Mouse (Mus musculus): ENCODE measurements around the gene Paox. TPM values are rescaled to one million over a fixed set of nuclear protein-coding genes. Genes with fewer than 3 reads are reported as not detected.

Gene Paox
- polyA plus RNA-seq, 1 experiment from 2014 or later: 20.4 TPM

DNA sequence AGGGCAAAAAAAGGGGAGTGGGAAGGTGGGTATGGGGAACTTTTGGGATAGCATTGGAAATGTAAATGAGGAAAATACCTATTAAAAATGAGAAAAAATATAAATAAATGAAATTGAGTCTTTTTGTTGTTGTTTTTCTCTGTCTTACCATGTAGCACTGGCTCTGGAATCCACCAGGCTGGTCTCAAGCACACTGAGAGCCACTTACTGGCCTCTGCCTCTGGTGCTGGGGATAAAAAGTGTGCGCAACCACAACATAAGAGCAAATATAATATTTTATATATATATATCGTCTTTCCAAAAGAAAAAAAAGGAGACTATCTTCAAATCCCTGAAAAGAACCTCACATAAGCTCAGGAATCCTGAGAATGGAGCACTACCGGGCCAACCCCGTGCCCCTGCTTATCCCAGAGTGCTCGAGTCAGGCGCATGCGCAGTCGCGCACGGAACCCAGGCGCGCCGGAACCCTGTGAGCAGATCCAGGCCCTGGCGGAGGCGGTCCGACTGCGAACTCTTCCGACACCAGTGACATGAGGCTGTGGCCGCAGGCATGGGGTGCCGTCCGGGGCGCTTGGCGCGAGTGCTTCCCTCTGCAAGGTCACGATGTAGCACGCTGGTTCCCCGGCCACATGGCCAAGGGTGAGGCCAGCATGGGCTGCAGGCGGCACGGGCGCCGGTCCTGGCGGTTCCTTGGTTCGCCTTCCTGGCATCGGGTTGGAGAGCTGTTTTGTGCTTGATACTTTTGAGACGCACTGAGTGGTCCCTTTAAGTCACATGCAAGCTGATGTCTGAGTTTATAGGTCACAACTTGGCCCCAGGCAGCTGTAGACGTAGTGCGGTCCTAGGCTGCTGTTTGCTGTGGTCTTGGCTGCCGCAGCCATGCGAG lies 21.8 kb downstream of the Paox start, which contains the start of gene Mtg1:
Gene Mtg1, plus strand, starts transcription at position 430 of the 886 bp plus-strand sequence.
- peaks cover 5% of the 10 kb centered on the region; the same call in 1 of the 2 replicates for H3K4me1 ChIP-seq (replicated peaks)
- peak within 1 kb of the TSS; percentile 91 for H3K4me2 ChIP-seq
- no peaks in the 10 kb centered on the region for H3K27me3 ChIP-seq
- H3K27ac ChIP-seq: peak within 1 kb of the TSS; percentile 78
- peaks cover 16% of the 10 kb centered on the region; the same call in 1 of the 2 replicates for H3K36me3 ChIP-seq
- ATAC-seq (ENCODE audit: insufficient number of reproducible peaks, insufficient read depth, low FRiP score, low TSS enrichment, low read depth): peak; percentile 93
- H3K9me3 ChIP-seq: no peaks in the 10 kb centered on the region
- H3K4me3 ChIP-seq (replicated peaks): peak within 1 kb of the TSS; percentile 82
- WGBS: 2% methylated on average over 39 of the region's 39 CpGs
- peak within 1 kb of the TSS; percentile 81 for H3K9ac ChIP-seq (replicated peaks)

DNA sequence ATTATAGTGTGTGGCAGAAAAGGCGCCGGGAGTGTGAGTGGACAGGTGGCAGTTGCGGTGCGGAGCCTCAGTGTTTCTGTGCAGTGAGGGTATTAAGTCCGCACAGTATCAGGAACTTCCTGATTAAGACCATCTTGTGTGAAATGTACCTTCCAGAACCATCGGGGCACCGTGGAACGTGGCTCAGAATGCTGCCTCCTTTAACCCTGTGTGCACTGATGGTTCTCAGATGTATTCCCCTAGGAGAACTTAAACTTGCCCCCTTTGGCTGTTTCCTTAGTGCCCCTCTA lies 22.4 kb downstream of the Paox start:
- H3K4me2 ChIP-seq: peak overlapping the region; percentile 91
- 2% methylated on average over 8 of the region's 8 CpGs for WGBS
- no peak for ATAC-seq (ENCODE audit: insufficient number of reproducible peaks, insufficient read depth, low FRiP score, low TSS enrichment, low read depth)
- peak overlapping the region; percentile 82 for H3K4me3 ChIP-seq (replicated peaks)
- peaks cover 16% of the 10 kb centered on the region; the same call in 1 of the 2 replicates for H3K36me3 ChIP-seq
- no peaks in the 10 kb centered on the region for H3K27me3 ChIP-seq
- peaks cover 5% of the 10 kb centered on the region; the same call in 1 of the 2 replicates for H3K4me1 ChIP-seq (replicated peaks)
- H3K27ac ChIP-seq: peak overlapping the region; percentile 78
- H3K9ac ChIP-seq (replicated peaks): peak overlapping the region; percentile 81
- H3K9me3 ChIP-seq: no peaks in the 10 kb centered on the region

DNA sequence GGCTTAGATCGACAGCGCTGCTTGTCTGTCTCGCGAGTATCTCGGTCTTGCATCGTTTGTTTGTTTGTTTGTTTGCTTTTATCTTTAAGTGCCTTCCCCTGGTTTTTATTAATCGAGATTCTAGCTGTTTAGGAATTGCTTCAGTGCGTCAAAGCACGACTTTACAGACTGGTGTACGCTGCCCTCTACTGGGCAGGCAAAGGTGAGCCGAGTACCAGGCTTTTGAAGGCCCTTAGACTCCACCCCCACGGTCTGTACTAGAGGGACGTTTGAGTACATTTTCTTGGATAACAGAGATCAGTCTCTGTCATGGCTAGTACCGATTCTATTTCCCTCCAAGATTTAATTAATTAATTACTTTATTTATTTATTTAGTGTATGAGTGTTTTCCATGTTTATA lies 25.8 kb downstream of the Paox start:
- H3K9ac ChIP-seq (replicated peaks): no peak overlapping the region
- peaks cover 5% of the 10 kb centered on the region; the same call in 1 of the 2 replicates for H3K4me1 ChIP-seq (replicated peaks)
- H3K27ac ChIP-seq: no peak overlapping the region
- H3K36me3 ChIP-seq: no peaks in the 10 kb centered on the region
- H3K27me3 ChIP-seq: no peaks in the 10 kb centered on the region
- H3K4me3 ChIP-seq (replicated peaks): no peak overlapping the region
- WGBS: 8% methylated on average over 14 of the region's 14 CpGs
- no peak overlapping the region for H3K4me2 ChIP-seq
- H3K9me3 ChIP-seq: no peaks in the 10 kb centered on the region
- no peak for ATAC-seq (ENCODE audit: insufficient number of reproducible peaks, insufficient read depth, low FRiP score, low TSS enrichment, low read depth)

DNA sequence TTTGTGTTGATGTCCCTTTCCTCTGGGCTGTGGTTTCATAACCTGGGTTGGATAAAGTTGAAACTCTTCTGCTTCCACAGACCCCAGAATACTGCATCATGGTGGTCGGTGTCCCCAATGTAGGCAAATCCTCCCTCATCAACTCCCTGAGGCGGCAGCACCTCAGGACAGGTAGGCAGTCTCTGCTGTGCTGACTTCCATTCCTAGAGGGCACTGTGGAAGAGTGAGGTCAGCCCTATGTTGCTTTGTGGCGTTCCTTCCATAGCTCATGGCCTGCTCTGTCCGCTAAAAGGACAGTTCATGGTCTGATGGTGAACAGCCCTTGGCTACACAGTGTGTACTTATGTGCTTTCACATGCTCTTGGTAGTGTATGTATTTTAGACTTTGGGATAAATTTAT lies 29.0 kb downstream of the Paox start:
- no peak overlapping the region for H3K9ac ChIP-seq (replicated peaks)
- no peaks in the 10 kb centered on the region for H3K9me3 ChIP-seq
- ATAC-seq (ENCODE audit: insufficient number of reproducible peaks, insufficient read depth, low FRiP score, low TSS enrichment, low read depth): no peak
- peaks cover 9% of the 10 kb centered on the region; the same call in 1 of the 2 replicates for H3K36me3 ChIP-seq
- H3K27me3 ChIP-seq: no peaks in the 10 kb centered on the region
- H3K4me3 ChIP-seq (replicated peaks): no peak overlapping the region
- whole genome bisulfite sequencing: 81% methylated on average over 4 of the region's 4 CpGs
- H3K27ac ChIP-seq: no peak overlapping the region
- H3K4me1 ChIP-seq (replicated peaks): no peaks in the 10 kb centered on the region
- H3K4me2 ChIP-seq: no peak overlapping the region

DNA sequence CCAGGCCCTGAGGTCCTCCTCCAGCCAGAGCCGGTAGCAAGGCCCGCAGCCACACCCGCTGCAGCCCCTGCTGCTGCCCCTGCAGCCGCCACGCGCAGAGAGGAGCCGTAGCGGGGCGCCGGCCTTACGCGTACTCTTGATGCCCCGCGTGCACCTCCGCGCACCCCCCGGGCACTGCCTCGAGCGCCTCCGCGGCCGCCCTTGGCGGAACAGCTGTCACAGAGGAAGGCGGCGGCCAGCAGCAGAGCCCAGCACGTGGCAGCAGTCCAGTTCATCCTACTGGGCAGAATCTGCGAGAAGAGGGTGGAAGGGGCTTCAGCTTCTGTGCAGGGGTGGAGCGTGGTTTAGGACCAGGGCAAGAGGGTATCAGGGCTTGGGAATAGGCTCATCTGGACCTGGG lies 37.8 kb downstream of the Paox start:
- Histone ChIP-seq H3K27me3 (peaks cover 64% of the 10 kb centered on the region), H3K36me3 (peaks cover 3% of the 10 kb centered on the region; the same call in 1 of the 2 replicates), H3K9ac (replicated peaks) (peak overlapping the region; percentile 53; the same call in 1 of the 2 replicates), H3K27ac (no peak overlapping the region), H3K9me3 (no peaks in the 10 kb centered on the region), H3K4me2 (peak overlapping the region; percentile 54), H3K4me1 (replicated peaks) (peaks cover 14% of the 10 kb centered on the region), H3K4me3 (replicated peaks) (peak overlapping the region; percentile 31)
- WGBS: 5% methylated on average over 28 of the region's 28 CpGs
- no peak for ATAC-seq (ENCODE audit: insufficient number of reproducible peaks, insufficient read depth, low FRiP score, low TSS enrichment, low read depth)

DNA sequence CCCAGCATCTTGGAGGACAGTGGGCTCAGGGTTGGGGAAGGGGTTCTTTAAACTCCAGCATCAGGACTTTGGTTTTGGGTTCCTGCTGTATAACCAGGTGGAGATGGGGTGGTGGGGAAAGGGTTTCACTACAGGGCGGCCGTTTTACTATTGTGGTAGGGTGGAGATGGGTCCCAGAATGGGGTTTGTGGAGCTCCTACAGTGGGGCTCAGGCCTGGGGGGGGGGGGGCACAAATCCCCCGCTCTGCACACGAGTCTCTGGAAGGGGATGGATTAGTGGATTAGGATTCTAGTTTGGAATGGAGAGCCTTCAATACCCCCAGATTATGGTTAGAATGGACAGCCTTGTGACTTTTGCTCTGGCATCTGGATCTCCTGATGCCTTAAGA lies 38.2 kb downstream of the Paox start:
- Histone ChIP-seq H3K4me1 (replicated peaks) (peaks cover 14% of the 10 kb centered on the region), H3K4me3 (replicated peaks) (peak overlapping the region; percentile 31), H3K27ac (no peak overlapping the region), H3K36me3 (peaks cover 3% of the 10 kb centered on the region; the same call in 1 of the 2 replicates), H3K9me3 (no peaks in the 10 kb centered on the region), H3K9ac (replicated peaks) (peak overlapping the region; percentile 53; the same call in 1 of the 2 replicates), H3K4me2 (peak overlapping the region; percentile 49), H3K27me3 (peaks cover 68% of the 10 kb centered on the region)
- WGBS: 22% methylated on average over 4 of the region's 4 CpGs
- no peak for ATAC-seq (ENCODE audit: insufficient number of reproducible peaks, insufficient read depth, low FRiP score, low TSS enrichment, low read depth)

DNA sequence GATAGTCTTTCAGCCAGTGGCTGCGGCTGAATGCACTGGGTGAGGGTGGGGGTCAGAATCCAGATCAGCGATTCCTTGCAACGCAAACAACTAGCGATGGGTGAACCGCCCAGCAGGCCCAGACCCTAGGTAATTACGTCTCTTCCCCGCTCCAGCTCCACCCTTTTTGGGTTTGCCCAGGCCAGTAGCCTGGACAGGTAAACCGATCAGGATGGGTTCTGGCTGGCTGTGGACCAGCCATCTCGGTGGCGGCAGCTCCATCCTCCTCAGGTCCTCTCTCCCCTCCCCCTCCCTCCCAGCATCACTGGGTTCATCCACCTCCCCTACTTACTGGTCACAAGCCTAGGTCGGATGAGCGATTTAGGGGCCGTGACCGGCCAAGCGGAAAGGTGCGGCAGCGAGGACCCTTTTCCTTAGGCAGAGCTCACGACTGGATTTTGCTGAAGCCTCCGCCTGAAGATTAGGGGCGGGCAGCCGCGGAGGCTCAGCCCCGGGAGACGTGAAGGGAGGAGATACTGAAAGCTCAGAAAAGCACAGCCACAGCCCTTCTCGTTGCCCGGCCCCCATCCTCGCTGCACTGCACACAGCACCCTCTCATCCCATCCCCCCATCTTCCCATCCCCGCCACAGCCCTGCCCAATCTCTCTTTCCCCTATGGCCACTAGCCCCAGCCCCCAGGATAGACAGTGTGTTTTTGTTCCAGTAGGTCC lies 38.8 kb downstream of the Paox start, which contains the start of gene Sprn:
Gene Sprn, minus strand, starts transcription at position 660 of the 710 bp plus-strand sequence.
- H3K4me2 ChIP-seq: peak within 1 kb of the TSS; percentile 49
- peak; percentile 23; the same call in 1 of the 2 replicates for ATAC-seq (ENCODE audit: insufficient number of reproducible peaks, insufficient read depth, low FRiP score, low TSS enrichment, low read depth)
- H3K4me3 ChIP-seq (replicated peaks): peak within 1 kb of the TSS; percentile 31
- H3K36me3 ChIP-seq: peaks cover 3% of the 10 kb centered on the region; the same call in 1 of the 2 replicates
- peaks cover 68% of the 10 kb centered on the region for H3K27me3 ChIP-seq
- peak within 1 kb of the TSS; percentile 53; the same call in 1 of the 2 replicates for H3K9ac ChIP-seq (replicated peaks)
- H3K4me1 ChIP-seq (replicated peaks): peaks cover 14% of the 10 kb centered on the region
- WGBS: 2% methylated on average over 28 of the region's 28 CpGs
- no peak within 1 kb of the TSS for H3K27ac ChIP-seq
- no peaks in the 10 kb centered on the region for H3K9me3 ChIP-seq

DNA sequence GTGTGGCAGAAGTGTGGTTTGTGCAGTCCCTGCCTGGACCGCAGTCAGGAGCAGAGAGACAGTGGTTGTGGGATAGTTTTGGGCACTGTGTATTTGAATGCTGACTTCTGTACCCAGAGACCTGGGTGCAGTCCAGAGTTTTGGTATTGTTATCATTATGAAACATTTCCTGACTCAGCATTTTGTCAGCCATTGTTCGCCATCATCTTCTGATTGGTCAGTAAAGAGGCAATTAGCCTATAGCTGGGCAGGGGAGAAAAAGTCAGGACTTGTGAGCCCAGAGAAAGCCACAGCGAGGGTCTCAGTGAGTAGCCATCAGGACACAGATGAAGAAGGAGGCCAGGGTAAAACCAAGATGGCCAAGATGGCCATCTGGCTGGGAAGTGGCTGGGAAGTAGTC lies 44.8 kb downstream of the Paox start:
- no peak for ATAC-seq (ENCODE audit: insufficient number of reproducible peaks, insufficient read depth, low FRiP score, low TSS enrichment, low read depth)
- H3K27me3 ChIP-seq: peaks cover 29% of the 10 kb centered on the region
- WGBS: 86% methylated on average over 3 of the region's 3 CpGs
- no peaks in the 10 kb centered on the region for H3K9me3 ChIP-seq
- H3K36me3 ChIP-seq: no peaks in the 10 kb centered on the region
- no peak overlapping the region for H3K27ac ChIP-seq
- H3K9ac ChIP-seq (replicated peaks): no peak overlapping the region
- no peak overlapping the region for H3K4me3 ChIP-seq (replicated peaks)
- no peaks in the 10 kb centered on the region for H3K4me1 ChIP-seq (replicated peaks)
- no peak overlapping the region for H3K4me2 ChIP-seq

DNA sequence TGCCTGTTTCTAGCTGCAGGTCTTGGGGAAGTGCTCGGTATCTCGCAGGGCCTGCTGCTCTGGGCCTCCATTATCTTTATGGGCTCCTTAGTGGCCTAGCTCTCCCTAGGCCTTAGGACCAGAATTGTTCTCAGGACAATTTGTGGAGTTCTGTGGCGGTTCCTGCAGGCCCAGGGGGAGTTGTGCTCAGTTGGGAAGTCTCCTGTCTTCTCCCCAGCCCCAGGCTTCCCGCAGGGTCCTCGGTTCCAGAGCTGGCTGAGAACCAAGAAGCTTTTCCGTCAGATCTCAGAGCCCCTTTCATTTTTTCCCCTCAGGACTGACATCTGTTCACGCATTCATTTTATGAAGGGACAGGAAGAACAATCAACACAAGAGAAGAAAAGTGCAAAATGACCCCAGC lies 49.1 kb downstream of the Paox start, which contains the start of gene Olfr522:
Gene Olfr522, minus strand, starts transcription at position 101 of the 400 bp plus-strand sequence.
- no peak within 1 kb of the TSS for H3K27ac ChIP-seq
- H3K4me1 ChIP-seq (replicated peaks): no peaks in the 10 kb centered on the region
- no peak within 1 kb of the TSS for H3K9ac ChIP-seq (replicated peaks)
- 73% methylated on average over 7 of the region's 7 CpGs for WGBS
- H3K9me3 ChIP-seq: no peaks in the 10 kb centered on the region
- no peak for ATAC-seq (ENCODE audit: insufficient number of reproducible peaks, insufficient read depth, low FRiP score, low TSS enrichment, low read depth)
- H3K27me3 ChIP-seq: no peaks in the 10 kb centered on the region; the same call in 1 of the 2 replicates
- H3K4me3 ChIP-seq (replicated peaks): no peak within 1 kb of the TSS
- no peaks in the 10 kb centered on the region for H3K36me3 ChIP-seq
- H3K4me2 ChIP-seq: no peak within 1 kb of the TSS

DNA sequence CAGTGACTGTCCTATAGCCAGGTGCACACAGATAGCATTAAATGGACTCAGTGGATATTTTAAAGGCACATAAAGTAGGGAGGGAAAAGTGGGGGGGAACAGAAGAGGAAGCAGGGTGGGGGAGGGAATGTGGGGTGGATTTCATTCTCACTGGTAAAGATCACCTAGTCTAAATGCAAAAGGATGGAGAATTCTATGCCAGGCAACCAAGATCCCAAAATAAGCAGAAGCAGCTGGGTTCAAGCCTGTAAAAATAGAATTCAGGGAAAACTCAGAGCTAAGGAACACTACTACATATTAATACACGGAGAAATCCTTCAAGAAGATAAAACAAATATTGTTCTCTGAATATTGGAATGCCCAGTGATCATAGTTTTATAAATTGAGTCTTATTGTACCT lies 52.4 kb downstream of the Paox start:
- Histone ChIP-seq H3K27ac (no peak overlapping the region), H3K4me2 (no peak overlapping the region), H3K9me3 (no peaks in the 10 kb centered on the region), H3K27me3 (no peaks in the 10 kb centered on the region), H3K9ac (replicated peaks) (no peak overlapping the region), H3K36me3 (no peaks in the 10 kb centered on the region), H3K4me3 (replicated peaks) (no peak overlapping the region), H3K4me1 (replicated peaks) (no peaks in the 10 kb centered on the region)
- no peak for ATAC-seq (ENCODE audit: insufficient number of reproducible peaks, insufficient read depth, low FRiP score, low TSS enrichment, low read depth)
- WGBS: 81% methylated on average over 1 of the region's 1 CpGs

DNA sequence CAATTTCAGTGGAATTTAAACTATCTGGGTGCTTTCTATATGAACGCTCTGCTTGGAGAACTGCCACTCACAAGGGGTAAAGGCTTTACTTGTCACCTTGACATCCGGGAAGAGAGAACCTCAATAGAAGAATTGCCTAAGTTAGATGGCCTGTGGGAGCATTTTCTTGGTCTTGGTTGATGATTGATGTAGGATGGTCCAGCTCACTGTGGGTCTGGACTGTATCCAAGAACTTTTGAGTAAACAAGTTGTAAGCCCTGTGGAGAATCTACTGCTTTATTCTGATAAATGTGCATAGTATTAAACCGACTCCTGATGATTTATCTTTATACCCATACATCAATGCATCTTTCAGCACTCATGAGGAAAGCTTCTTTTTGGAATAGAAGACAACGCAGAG lies 53.8 kb downstream of the Paox start:
- H3K4me2 ChIP-seq: no peak overlapping the region
- no peaks in the 10 kb centered on the region for H3K9me3 ChIP-seq
- H3K4me1 ChIP-seq (replicated peaks): no peaks in the 10 kb centered on the region
- H3K4me3 ChIP-seq (replicated peaks): no peak overlapping the region
- ATAC-seq (ENCODE audit: insufficient number of reproducible peaks, insufficient read depth, low FRiP score, low TSS enrichment, low read depth): no peak
- no peak overlapping the region for H3K27ac ChIP-seq
- H3K9ac ChIP-seq (replicated peaks): no peak overlapping the region
- H3K27me3 ChIP-seq: no peaks in the 10 kb centered on the region
- H3K36me3 ChIP-seq: no peaks in the 10 kb centered on the region
- WGBS: 83% methylated on average over 4 of the region's 4 CpGs
